Mouse (Mus musculus): ENCODE data around the gene Foxi2. TPM values are rescaled to one million over a fixed set of nuclear protein-coding genes. Genes with fewer than 3 reads are reported as not detected.

The Foxi2 gene
- total RNA-seq, 2 experiments from 2014 or later: not detected

GRCm38 (mm10) chr7:135453690-135454089 lies 43.6 kb downstream of the Foxi2 start:
- DNase-seq (ENCODE audit: extremely low spot score in 1 of 2, low spot score in 2 of 2): no peak
- intact Hi-C loops (cut with DNase I): loop anchor here (5.0 kb wide), 1 partner anchor 36 kb away; no protein-coding TSS in a partner anchor

Other genes with a start within 250 kb of the Foxi2 start
- gene Nps, start 151.6 kb upstream of the Foxi2 start, total RNA-seq (2021): under 1 TPM in 1 of 2 experiments, not detected in 1; 0.45 TPM
- gene Clrn3, start 118.3 kb downstream of the Foxi2 start, total RNA-seq (2021): not detected
- gene Ptpre, start 127.2 kb downstream of the Foxi2 start, total RNA-seq (2021): 10 to 100 TPM; 32.5 to 32.8 TPM